Mouse (Mus musculus) embryonic facial prominence, embryonic 11.5 days (tissue): ENCODE measurements around the gene Spg20. TPM values are rescaled to one million over a fixed set of nuclear protein-coding genes. Genes with fewer than 3 reads are reported as not detected.

Experiments
- ATAC-seq: fragments of 200-750 bp; cut with Nextera tagmentation; replicated peaks from 2 replicates; pipeline ENCODE4 v1.8.0; 2017; ENCODE audit warnings: low read depth; ENCODE audit not compliant: insufficient number of reproducible peaks, low FRiP score, low TSS enrichment
- DNase-seq: peaks from one replicate; pipeline ENCODE4 v3.0.0-alpha.2; 2015; ENCODE audit warnings: low spot score
- H3K27ac ChIP-seq: fragments of 300-500 bp; sonication (generic); replicated peaks from 2 replicates; pipeline ENCODE4 v1.5.1; 2014; ENCODE audit warnings: mild to moderate bottlenecking, low read depth, low read length, control low read depth
- H3K27me3 ChIP-seq: fragments of 300-500 bp; sonication (generic); 2 replicates; pipeline ENCODE4 v1.6.1; 2014; ENCODE audit warnings: mild to moderate bottlenecking, low read length, moderate library complexity, mixed read lengths; ENCODE audit not compliant: control insufficient read depth, insufficient read depth
- H3K36me3 ChIP-seq: fragments of 300-500 bp; sonication (generic); replicated peaks from 2 replicates; pipeline ENCODE4 v1.6.1; 2014; ENCODE audit warnings: low read depth, mild to moderate bottlenecking, low read length, moderate library complexity, mixed read lengths; ENCODE audit not compliant: control insufficient read depth, insufficient read depth
- H3K4me1 ChIP-seq: fragments of 300-500 bp; sonication (generic); 2 replicates; pipeline ENCODE4 v1.6.1; 2014; ENCODE audit warnings: low read length, mixed read lengths; ENCODE audit not compliant: control insufficient read depth, insufficient read depth
- H3K4me2 ChIP-seq: fragments of 300-500 bp; sonication (generic); 2 replicates; pipeline ENCODE4 v1.6.1; 2014; ENCODE audit warnings: low read depth, mild to moderate bottlenecking, control low read depth, low read length, moderate library complexity
- H3K4me3 ChIP-seq: fragments of 300-500 bp; sonication (generic); 2 replicates; pipeline ENCODE4 v1.5.1; 2014; ENCODE audit warnings: low read depth, low read length, control low read depth
- H3K9ac ChIP-seq: fragments of 300-500 bp; sonication (generic); replicated peaks from 2 replicates; pipeline ENCODE4 v1.6.1; 2014; ENCODE audit warnings: mild to moderate bottlenecking, control low read depth, low read length
- H3K9me3 ChIP-seq: fragments of 300-500 bp; sonication (generic); replicated peaks from 2 replicates; pipeline ENCODE4 v1.6.1; 2016; ENCODE audit warnings: mild to moderate bottlenecking, low read length, inconsistent platforms, mixed read lengths; ENCODE audit not compliant: control insufficient read depth
- WGBS: fragments of 180-500 bp; shearing (Covaris S2); extraction: QIAGEN DNeasy Blood & Tissue Kit; methylation state at CpG from one replicate; pipeline ENCODE4 v1.1.7; 2014; 5-methylcytosine and 5-hydroxymethylcytosine counted together
- polyA plus RNA-seq: library from polyadenylated mRNA; unstranded; fragments of >200 nt; fragmentation: Nextera tagmentation; extraction: Ambion mirVana; gene quantifications from 2 replicates; pipeline ENCODE4 v1.2.1, GENCODE M21; 2014

Spg20 gene
- polyA plus RNA-seq, 1 experiment from 2014 or later: 84.8 TPM

DNA sequence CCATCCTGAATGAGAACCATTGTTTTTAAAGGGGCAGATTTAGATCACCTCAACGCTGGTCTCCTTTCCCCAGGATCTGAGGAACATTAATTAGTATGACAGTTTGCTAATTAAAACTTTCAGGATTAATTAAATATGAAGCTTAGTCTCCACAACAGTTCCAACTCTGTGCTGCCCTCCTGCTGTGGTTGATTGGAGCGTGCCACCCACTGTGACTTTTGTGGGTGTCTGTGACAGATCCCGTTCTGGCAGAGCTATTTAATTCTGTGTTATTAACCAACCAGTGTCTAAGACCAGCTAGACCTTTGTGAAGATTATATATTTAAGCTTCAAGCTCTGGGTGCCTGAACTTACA, 36.6 kb upstream of the Spg20 start:
- WGBS: 56% methylated on average over 3 of the region's 3 CpGs
- Histone ChIP-seq H3K27me3 (no peaks in the 10 kb centered on the region), H3K36me3 (no peaks in the 10 kb centered on the region), H3K9ac (no peak overlapping the region), H3K4me3 (no peak overlapping the region), H3K9me3 (no peaks in the 10 kb centered on the region), H3K4me1 (no peaks in the 10 kb centered on the region), H3K4me2 (no peak overlapping the region), H3K27ac (no peak overlapping the region)
- DNase-seq: no peak
- no peak for ATAC-seq

DNA sequence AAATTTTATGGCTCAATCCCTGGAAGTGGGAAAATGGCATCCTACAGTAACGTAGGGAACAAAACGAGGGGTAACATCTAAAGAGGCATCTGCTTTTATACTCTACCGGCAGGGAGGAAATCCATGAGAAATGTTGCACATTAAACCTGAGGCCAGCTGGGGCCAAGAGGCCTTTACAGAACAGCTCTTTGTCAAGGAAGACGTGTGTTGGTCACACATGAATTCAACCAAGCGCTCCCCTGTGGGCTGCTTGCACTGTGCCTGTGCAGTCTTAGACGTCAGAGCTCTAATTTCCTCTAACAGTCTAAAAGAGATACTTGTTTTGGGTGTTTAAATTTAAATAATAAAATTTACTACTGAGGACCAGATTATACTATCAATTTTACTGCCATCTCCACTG, 33.7 kb upstream of the Spg20 start:
- H3K4me3 ChIP-seq: no peak overlapping the region
- H3K4me1 ChIP-seq: no peaks in the 10 kb centered on the region
- DNase-seq (no peak), ATAC-seq (no peak)
- H3K9me3 ChIP-seq: no peaks in the 10 kb centered on the region
- WGBS: 43% methylated on average over 6 of the region's 6 CpGs
- no peaks in the 10 kb centered on the region for H3K27me3 ChIP-seq
- no peaks in the 10 kb centered on the region for H3K36me3 ChIP-seq
- H3K27ac ChIP-seq: no peak overlapping the region
- H3K9ac ChIP-seq: no peak overlapping the region
- no peak overlapping the region for H3K4me2 ChIP-seq

DNA sequence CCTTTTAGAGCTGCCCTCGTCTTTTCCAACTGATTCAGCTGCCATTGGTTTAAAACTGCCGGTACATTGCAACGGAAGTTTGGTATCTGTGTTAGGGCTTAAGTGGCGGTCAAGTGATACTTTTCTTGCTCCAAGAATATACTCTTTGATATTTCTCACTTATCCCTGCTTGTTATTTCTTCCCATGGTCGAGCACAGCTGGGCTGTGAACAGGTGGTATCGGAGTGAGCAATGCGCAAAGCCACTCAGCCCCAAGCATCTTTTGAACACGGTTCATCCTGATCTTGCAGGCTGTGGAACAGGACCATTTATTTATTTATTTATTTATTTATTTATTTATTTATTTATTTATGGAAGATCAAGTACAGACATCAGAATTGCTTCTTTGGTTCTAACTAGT, 32.3 kb upstream of the Spg20 start:
- DNase-seq (no peak), ATAC-seq (no peak)
- no peaks in the 10 kb centered on the region for H3K9me3 ChIP-seq
- H3K9ac ChIP-seq: no peak overlapping the region
- no peak overlapping the region for H3K27ac ChIP-seq
- H3K4me2 ChIP-seq: no peak overlapping the region
- no peak overlapping the region for H3K4me3 ChIP-seq
- no peaks in the 10 kb centered on the region for H3K4me1 ChIP-seq
- 82% methylated on average over 8 of the region's 8 CpGs for WGBS
- no peaks in the 10 kb centered on the region for H3K36me3 ChIP-seq
- no peaks in the 10 kb centered on the region for H3K27me3 ChIP-seq

DNA sequence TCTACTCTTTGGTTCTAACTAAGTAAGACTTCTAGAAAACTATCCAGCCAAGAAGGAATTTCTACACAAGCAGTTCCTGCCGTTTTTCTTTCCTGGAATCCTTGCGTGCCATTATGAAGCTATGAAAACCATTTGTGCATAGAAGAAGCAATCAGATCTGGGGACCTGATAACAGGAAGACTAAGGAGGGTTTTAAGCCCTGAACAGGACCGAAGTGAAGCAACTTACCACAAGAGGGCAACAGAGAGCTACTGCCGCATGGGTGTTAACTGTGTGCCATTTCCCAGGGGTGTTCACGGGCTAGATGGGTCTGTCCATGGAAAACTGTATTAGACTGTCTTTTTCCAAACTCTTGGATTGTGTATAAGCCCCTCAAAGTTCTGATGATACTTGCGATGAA, 31.9 kb upstream of the Spg20 start:
- H3K4me1 ChIP-seq: no peaks in the 10 kb centered on the region
- H3K27ac ChIP-seq: no peak overlapping the region
- H3K27me3 ChIP-seq: no peaks in the 10 kb centered on the region
- WGBS: 16% methylated on average over 6 of the region's 6 CpGs
- no peak overlapping the region for H3K9ac ChIP-seq
- no peak; the same call in 1 of the 2 replicates for ATAC-seq
- no peaks in the 10 kb centered on the region for H3K36me3 ChIP-seq
- no peak overlapping the region for H3K4me3 ChIP-seq
- no peaks in the 10 kb centered on the region for H3K9me3 ChIP-seq
- peak; percentile 89 for DNase-seq
- H3K4me2 ChIP-seq: no peak overlapping the region

DNA sequence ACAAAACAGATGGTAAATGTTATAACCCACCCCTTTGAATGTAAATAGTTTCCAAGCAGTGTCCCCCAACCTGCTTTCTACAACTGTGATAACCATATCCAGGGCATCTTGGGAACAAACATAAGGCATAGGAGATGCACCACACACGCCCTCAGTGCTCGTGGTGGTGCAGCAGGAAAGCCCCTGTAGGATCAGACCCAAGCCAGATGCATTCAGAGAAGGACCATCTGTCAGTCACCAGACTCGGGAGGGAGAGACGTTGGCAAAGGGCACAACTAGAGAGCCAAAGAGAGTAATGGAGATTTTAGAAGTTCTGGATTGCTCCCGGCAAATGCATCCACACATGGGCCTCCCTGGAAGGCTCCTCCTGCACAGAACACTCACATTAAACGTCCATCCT, 27.1 kb upstream of the Spg20 start:
- H3K27ac ChIP-seq: no peak overlapping the region
- H3K9me3 ChIP-seq: no peaks in the 10 kb centered on the region
- no peaks in the 10 kb centered on the region for H3K36me3 ChIP-seq
- H3K4me3 ChIP-seq: no peak overlapping the region
- no peak overlapping the region for H3K4me2 ChIP-seq
- H3K4me1 ChIP-seq: no peaks in the 10 kb centered on the region
- ATAC-seq (no peak), DNase-seq (no peak)
- WGBS: 61% methylated on average over 6 of the region's 6 CpGs
- no peaks in the 10 kb centered on the region for H3K27me3 ChIP-seq
- no peak overlapping the region for H3K9ac ChIP-seq

DNA sequence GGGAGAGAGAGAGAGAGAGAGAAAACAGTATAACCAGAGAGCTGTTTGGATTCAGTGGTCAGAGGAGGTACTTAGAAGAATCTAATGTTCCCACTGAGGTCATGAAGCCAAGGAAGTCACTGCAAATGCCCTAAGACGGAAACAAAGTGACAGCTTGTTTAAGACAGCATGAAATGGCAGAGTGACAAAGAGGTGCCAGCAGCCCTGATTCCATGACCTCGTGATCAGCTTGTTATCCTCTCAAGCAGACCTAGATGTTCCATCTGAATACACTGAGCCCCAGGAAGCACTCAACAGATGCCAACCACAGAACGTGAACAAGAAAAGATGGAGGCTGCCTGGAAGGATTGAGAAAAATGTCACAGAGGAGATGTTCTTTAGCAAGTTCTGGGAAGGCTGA, 26.2 kb upstream of the Spg20 start:
- no peak for ATAC-seq
- H3K4me2 ChIP-seq: no peak overlapping the region
- H3K27me3 ChIP-seq: no peaks in the 10 kb centered on the region
- no peaks in the 10 kb centered on the region for H3K4me1 ChIP-seq
- H3K9me3 ChIP-seq: no peaks in the 10 kb centered on the region
- DNase-seq: no peak
- H3K36me3 ChIP-seq: no peaks in the 10 kb centered on the region
- no peak overlapping the region for H3K27ac ChIP-seq
- H3K4me3 ChIP-seq: no peak overlapping the region
- no peak overlapping the region for H3K9ac ChIP-seq
- WGBS: 54% methylated on average over 3 of the region's 3 CpGs

DNA sequence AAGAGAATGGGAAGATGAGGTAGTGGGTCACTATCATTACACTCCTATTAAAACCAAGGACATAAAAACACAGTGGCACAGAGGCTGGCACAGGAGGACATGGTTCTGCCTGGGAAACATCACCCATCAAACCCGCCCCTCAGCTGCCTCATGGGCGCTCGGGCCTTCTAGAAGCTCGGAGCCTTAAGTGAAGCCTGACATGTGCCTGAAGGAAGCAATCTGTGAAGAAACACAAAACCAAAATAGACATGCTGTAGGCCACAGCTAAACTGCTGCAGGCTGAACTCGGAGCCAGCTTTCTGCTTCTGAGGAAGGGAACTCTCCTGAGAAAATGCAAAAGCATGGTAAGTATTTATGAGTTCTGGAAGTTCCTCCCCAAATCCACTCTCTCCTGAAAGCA, 25.0 kb upstream of the Spg20 start:
- no peak overlapping the region for H3K4me3 ChIP-seq
- DNase-seq (no peak), ATAC-seq (no peak)
- H3K4me2 ChIP-seq: no peak overlapping the region
- no peaks in the 10 kb centered on the region for H3K9me3 ChIP-seq
- no peak overlapping the region for H3K9ac ChIP-seq
- no peaks in the 10 kb centered on the region for H3K27me3 ChIP-seq
- no peak overlapping the region for H3K27ac ChIP-seq
- H3K4me1 ChIP-seq: no peaks in the 10 kb centered on the region
- H3K36me3 ChIP-seq: no peaks in the 10 kb centered on the region
- WGBS: 78% methylated on average over 5 of the region's 5 CpGs

DNA sequence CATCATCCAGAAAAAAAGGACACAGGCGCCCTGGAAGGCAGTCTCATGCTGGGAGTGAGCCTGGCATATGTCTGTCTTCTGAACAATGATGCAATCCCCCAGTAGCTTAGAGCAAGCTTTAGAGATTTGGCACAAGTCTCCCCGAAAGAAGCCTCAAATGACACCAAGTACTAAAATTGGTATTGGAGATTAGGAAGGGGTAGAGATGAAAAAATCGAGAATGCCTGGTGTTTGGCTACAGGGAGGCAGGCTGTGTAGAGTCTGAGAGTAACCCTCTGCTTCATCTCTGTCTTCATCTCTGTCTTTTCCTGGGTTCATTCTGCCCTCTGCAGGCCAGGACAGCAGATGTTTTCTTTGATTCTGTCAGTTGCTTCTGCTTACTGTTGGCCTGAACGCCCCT, 24.5 kb upstream of the Spg20 start:
- DNase-seq (no peak), ATAC-seq (no peak)
- no peak overlapping the region for H3K27ac ChIP-seq
- H3K36me3 ChIP-seq: no peaks in the 10 kb centered on the region
- H3K9me3 ChIP-seq: no peaks in the 10 kb centered on the region
- no peak overlapping the region for H3K4me3 ChIP-seq
- H3K27me3 ChIP-seq: no peaks in the 10 kb centered on the region
- no peak overlapping the region for H3K4me2 ChIP-seq
- H3K9ac ChIP-seq: no peak overlapping the region
- WGBS: 66% methylated on average over 4 of the region's 4 CpGs
- no peaks in the 10 kb centered on the region for H3K4me1 ChIP-seq

DNA sequence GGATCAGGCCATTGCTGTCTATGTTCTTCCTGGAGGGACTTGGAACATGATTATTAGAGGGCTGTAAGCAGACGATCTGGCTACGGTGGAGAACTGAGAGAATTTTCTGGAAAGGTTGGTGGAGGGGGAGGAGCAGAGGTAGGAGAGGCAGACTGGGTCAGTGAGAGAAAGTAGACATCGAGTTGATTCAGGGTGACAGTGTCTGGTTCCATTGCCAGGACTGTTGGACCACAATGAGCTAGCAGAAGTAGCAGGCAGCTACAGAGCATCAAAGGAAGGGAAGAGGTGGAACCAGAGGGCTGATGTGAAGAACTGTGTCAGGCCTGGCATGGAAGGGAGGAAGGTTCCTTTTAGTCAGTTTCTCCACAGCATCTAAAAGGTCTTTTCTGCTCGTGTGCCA, 23.5 kb upstream of the Spg20 start:
- no peak for DNase-seq
- H3K4me1 ChIP-seq: no peaks in the 10 kb centered on the region
- no peak for ATAC-seq
- no peaks in the 10 kb centered on the region for H3K9me3 ChIP-seq
- no peak overlapping the region for H3K9ac ChIP-seq
- H3K27me3 ChIP-seq: no peaks in the 10 kb centered on the region
- no peak overlapping the region for H3K4me2 ChIP-seq
- 74% methylated on average over 4 of the region's 4 CpGs for WGBS
- no peak overlapping the region for H3K4me3 ChIP-seq
- no peak overlapping the region for H3K27ac ChIP-seq
- H3K36me3 ChIP-seq: no peaks in the 10 kb centered on the region
